Mouse (Mus musculus) CH12.LX (cell line): ENCODE results near the gene Gm48551.

Experiments used
- CTCF ChIP-seq, 2 experiments: IDR thresholded peaks in 1 of 2; conservative IDR thresholded peaks in 1 of 2; 2 replicates each; pipeline ENCODE4 v1.5.1; 2011 to 2012; ENCODE audit warnings: low read depth in 2 of 2, low read length in 2 of 2, improper control_type of control experiment in 1 of 2, inconsistent platforms in 1 of 2, mild to moderate bottlenecking in 1 of 2, moderate library complexity in 1 of 2
- E2F4 ChIP-seq: IDR thresholded peaks from 2 replicates; pipeline ENCODE4 v1.6.1; 2011; ENCODE audit warnings: low read depth, low read length, improper control_type of control experiment; ENCODE audit not compliant: insufficient replicate concordance
- EP300 ChIP-seq: IDR thresholded peaks from 2 replicates; pipeline ENCODE4 v1.6.1; 2011; ENCODE audit warnings: low read length, improper control_type of control experiment
- IRF4 ChIP-seq: IDR thresholded peaks from 2 replicates; pipeline ENCODE4 v1.6.1; 2014; ENCODE audit warnings: low read depth, mild to moderate bottlenecking, inconsistent platforms, low read length, improper control_type of control experiment
- MEF2A ChIP-seq: IDR thresholded peaks from 2 replicates; pipeline ENCODE4 v1.6.1; 2014; ENCODE audit warnings: low read depth, mild to moderate bottlenecking, inconsistent platforms, low read length, improper control_type of control experiment, borderline replicate concordance
- NELFE ChIP-seq: IDR thresholded peaks from 2 replicates; pipeline ENCODE4 v1.6.1; 2011; ENCODE audit warnings: low read depth, low read length, improper control_type of control experiment
- NRF1 ChIP-seq: IDR thresholded peaks from 2 replicates; pipeline ENCODE4 v1.6.1; 2014; ENCODE audit warnings: low read depth, mild to moderate bottlenecking, inconsistent platforms, low read length, improper control_type of control experiment, moderate library complexity
- PAX5 ChIP-seq: IDR thresholded peaks from 2 replicates; pipeline ENCODE4 v1.6.1; 2012; ENCODE audit warnings: low read length, inconsistent platforms, mixed read lengths
- POLR2A ChIP-seq: IDR thresholded peaks from 2 replicates; pipeline ENCODE4 v1.6.1; 2011; ENCODE audit warnings: low read depth, mild to moderate bottlenecking, improper control_type of control experiment, low read length
- POLR2AphosphoS2 ChIP-seq: IDR thresholded peaks from 2 replicates; pipeline ENCODE4 v1.6.1; 2011; ENCODE audit warnings: low read depth, low read length, improper control_type of control experiment
- UBTF ChIP-seq: IDR thresholded peaks from 2 replicates; pipeline ENCODE4 v1.6.1; 2012; ENCODE audit warnings: low read depth, mild to moderate bottlenecking, inconsistent platforms, low read length, improper control_type of control experiment, moderate library complexity
- USF2 ChIP-seq: conservative IDR thresholded peaks from 2 replicates; pipeline ENCODE4 v1.6.1; 2011; ENCODE audit warnings: low read depth, low read length, improper control_type of control experiment
- ZNF384 ChIP-seq: IDR thresholded peaks from 2 replicates; pipeline ENCODE4 v1.6.1; 2012; ENCODE audit warnings: low read depth, low read length, improper control_type of control experiment, inconsistent platforms

DNA sequence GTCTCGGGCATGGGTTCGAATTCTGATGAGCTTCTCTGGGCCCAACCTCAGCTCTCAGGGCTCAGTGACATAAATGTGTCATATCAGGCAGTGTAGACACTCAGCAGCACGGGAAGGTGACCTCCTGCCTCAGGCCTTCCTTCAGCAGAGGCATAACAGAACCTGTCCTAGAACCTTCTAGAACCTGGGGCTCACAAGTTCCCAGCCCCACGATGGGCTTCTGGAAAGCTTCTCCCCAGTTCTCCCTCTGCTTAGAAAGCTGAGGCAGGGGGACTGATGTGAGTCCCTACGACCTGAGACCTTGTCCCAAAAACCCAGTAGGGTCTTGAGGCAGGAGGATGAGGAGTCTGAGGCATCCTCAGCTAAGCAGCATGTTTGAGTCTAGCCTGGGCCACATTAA, 30.9 kb downstream of the Gm48551 start:
- TF ChIP-seq POLR2A, result no peak
- TF ChIP-seq PAX5, result no peak
- no peak for TF ChIP-seq E2F4
- no peak for TF ChIP-seq NELFE
- no peak for TF ChIP-seq MEF2A
- TF ChIP-seq USF2, result no peak
- no peak for TF ChIP-seq POLR2AphosphoS2
- TF ChIP-seq NRF1, result no peak
- TF ChIP-seq IRF4, result no peak
- no peak for TF ChIP-seq CTCF (conservative IDR thresholded peaks at IDR 0.05 in 1 of 2, IDR thresholded peaks at IDR 0.05 in 1 of 2; ENCODE audit: low read depth in 2 of 2, low read length in 2 of 2)
- no peak for TF ChIP-seq EP300
- TF ChIP-seq UBTF, result no peak
- TF ChIP-seq ZNF384, result no peak
